Mouse (Mus musculus) urinary bladder, adult 18-20 months (tissue): ENCODE measurements around the gene Cdh8.

Source experiments
- DNase-seq, 2 experiments: peaks; one replicate each; pipeline ENCODE4 v3.0.0; 2022; ENCODE audit warnings: low spot score in 2 of 2, mixed read lengths in 2 of 2

The Cdh8 gene

GRCm38 (mm10) chr8:99415966-99416781 lies at the start of gene Cdh8:
Gene Cdh8, minus strand, starts transcription at chr8:99416471.
- no peak for DNase-seq

GRCm38 (mm10) chr8:99446506-99446905 lies 30.2 kb upstream of the Cdh8 start:
- no peak for DNase-seq

GRCm38 (mm10) chr8:99425901-99426300 lies 9.6 kb upstream of the Cdh8 start:
- DNase-seq: no peak

- DNase-seq: no peak
Measured at GRCm38 (mm10) chr8:99421516-99421915, 5.2 kb upstream of the Cdh8 start.

GRCm38 (mm10) chr8:99419726-99420125 lies 3.5 kb upstream of the Cdh8 start:
- no peak for DNase-seq

GRCm38 (mm10) chr8:99417456-99417855 lies 1.2 kb upstream of the Cdh8 start:
- DNase-seq: no peak

- DNase-seq: no peak
Measured at GRCm38 (mm10) chr8:99415076-99415965, 950 bp downstream of the Cdh8 start.

GRCm38 (mm10) chr8:99414483-99414921 lies 1.8 kb downstream of the Cdh8 start:
- no peak for DNase-seq

- DNase-seq: no peak
Measured at GRCm38 (mm10) chr8:99413877-99414482, 2.3 kb downstream of the Cdh8 start.

- no peak for DNase-seq
Measured at GRCm38 (mm10) chr8:99393908-99394307, 22.4 kb downstream of the Cdh8 start.

GRCm38 (mm10) chr8:99370104-99370503 lies 46.2 kb downstream of the Cdh8 start:
- no peak for DNase-seq

GRCm38 (mm10) chr8:99369166-99369565 lies 47.1 kb downstream of the Cdh8 start:
- DNase-seq: no peak

GRCm38 (mm10) chr8:99368449-99368848 lies 47.8 kb downstream of the Cdh8 start:
- DNase-seq: peak in 1 of 2 experiments; percentile 1

GRCm38 (mm10) chr8:99353923-99354322 lies 62.3 kb downstream of the Cdh8 start:
- DNase-seq: no peak

- no peak for DNase-seq
Measured at GRCm38 (mm10) chr8:99353221-99353620, 63.0 kb downstream of the Cdh8 start.

- DNase-seq: no peak
Measured at GRCm38 (mm10) chr8:99349456-99349855, 66.8 kb downstream of the Cdh8 start.

- DNase-seq: no peak
Measured at GRCm38 (mm10) chr8:99348618-99349017, 67.7 kb downstream of the Cdh8 start.

- no peak for DNase-seq
Measured at GRCm38 (mm10) chr8:99339310-99339709, 77.0 kb downstream of the Cdh8 start.

- no peak for DNase-seq
Measured at GRCm38 (mm10) chr8:99327559-99327958, 88.7 kb downstream of the Cdh8 start.

- DNase-seq: no peak
Measured at GRCm38 (mm10) chr8:99314561-99314960, 101.7 kb downstream of the Cdh8 start.

GRCm38 (mm10) chr8:99304184-99304583 lies 112.1 kb downstream of the Cdh8 start:
- DNase-seq: no peak

GRCm38 (mm10) chr8:99290201-99290600 lies 126.1 kb downstream of the Cdh8 start:
- DNase-seq: no peak
